Mouse (Mus musculus): ENCODE results near the gene Bsn.

- TF ChIP-seq CTCF (IDR thresholded peaks at IDR 0.05; ENCODE audit: low read depth) (no peak), EP300 (IDR thresholded peaks at IDR 0.05; ENCODE audit: low read depth) (no peak)
Observed at GRCm38 (mm10) chr9:108213105-108213504, 22.9 kb upstream of the Bsn start.
